Mouse (Mus musculus): ENCODE measurements around the gene Qtrt2. TPM values are rescaled to one million over a fixed set of nuclear protein-coding genes. Genes with fewer than 3 reads are reported as not detected.

Qtrt2 gene
- total RNA-seq (2021), result 10 to 100 TPM in 1 of 2 experiments, 1 to 10 TPM in 1; 7.4 to 17.5 TPM
- long read RNA-seq, experiment 1, partial matches to known transcripts, result 2 of 4 reads
- long read RNA-seq, experiment 1, other reads (novel, unspliced or antisense), result 2 of 4 reads
- long read RNA-seq, experiment 2, partial matches to known transcripts, result 0 of 5 reads
- long read RNA-seq, experiment 2, other reads (novel, unspliced or antisense), result 4 of 5 reads

- no peak for DNase-seq
These were observed at the start of gene Qtrt2 for GRCm38 (mm10) chr16:43926341-43926859. Gene Qtrt2 (minus strand): TSS chr16:43926809.

GRCm38 (mm10) chr16:43973606-43974220, 47.1 kb upstream of the Qtrt2 start:
- DNase-seq, result no peak

DNA sequence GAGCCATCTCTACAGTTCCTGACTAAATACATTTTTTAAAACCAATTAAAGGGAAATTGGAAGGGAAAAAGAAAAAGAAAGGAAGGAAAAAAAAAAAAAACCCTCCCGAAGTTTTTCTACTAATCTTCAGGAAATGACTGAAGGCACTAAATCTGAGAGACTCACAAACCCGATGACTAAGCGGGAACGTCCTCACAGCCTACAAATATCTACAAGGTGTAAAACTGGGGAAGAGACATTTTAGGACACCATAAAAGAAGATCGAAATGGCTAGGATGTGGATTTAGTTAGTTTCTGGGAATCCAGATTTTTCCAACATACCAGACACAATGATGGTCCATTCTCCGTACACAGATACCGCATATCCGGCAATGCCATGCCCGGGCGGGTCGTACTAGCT, 46.5 kb upstream of the Qtrt2 start:
- no peak for DNase-seq

DNA sequence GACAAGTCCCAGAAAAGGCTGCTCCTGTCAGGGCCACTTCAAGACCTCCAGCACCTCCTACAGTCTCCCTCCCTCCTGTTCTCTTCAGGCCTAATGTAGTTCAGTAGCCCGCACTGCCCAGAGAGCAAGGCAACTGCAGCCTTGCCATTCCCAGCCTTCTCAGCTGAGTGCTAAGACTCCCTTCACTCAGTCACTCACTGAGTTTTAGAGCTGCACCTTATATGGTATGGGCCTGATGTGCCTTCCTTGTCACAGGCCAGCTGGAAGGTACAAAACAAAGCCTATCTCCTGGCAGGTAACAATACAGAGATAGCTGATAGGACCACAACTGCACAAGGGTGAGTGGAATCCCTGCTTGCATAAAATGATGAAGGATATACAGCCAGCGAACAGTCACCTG, 45.8 kb upstream of the Qtrt2 start:
- no peak for DNase-seq

DNA sequence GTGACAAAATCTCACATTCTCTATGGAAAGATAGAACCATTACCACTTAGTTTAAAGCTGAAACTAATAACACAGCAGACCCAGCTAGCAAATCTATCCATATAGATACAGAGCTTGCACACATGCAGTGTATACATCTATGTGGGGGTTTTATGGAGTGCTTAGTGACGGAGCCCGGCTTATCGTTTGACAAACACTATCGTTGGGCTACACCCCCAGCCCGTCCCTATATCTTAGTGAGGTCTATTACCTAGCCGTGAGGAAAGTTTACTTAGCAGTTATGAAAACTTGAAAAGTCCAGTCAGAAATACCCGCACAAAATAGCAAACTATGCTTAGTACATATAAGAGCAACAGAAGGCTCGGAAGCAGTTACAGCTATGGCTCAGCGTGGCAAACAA, 45.1 kb upstream of the Qtrt2 start:
- DNase-seq, result no peak

DNA sequence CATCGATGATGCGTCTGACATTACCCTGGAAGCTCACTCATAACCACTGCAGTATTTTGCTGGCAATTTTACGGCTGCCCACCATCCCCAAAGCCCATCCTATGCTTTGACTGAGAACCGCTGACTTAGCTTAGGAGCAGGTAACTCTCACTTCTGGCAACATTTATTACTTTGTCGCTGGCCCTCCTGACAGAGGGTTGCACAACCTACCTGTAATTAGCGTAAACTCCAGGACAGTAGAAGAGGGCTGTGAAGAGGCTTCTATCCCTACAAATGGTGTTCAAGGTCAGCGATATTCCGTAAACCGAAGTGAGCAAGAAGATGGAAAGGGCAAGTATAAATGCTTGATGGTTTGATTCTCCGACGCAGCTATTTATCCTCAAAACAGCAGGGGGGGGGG, 44.6 kb upstream of the Qtrt2 start:
- DNase-seq, result no peak

DNA sequence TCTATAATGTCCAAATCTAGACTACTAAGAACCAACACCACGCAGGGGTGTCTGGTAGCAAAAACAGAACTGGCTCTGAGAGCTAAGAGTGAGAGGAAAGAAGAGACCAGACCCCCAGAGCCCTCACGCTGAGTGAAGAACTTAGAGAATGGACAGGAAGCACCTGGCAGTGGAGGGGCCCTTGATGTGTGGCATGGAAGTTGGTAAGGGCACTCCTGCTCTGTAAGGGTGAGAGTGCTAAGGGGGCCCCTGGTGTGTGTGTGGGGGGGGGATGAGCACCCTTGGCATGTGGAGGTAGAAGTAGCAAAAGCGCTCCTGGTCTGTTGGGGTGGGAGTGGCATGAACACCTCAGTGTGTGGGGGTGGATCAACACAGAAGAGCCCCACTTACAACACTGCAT, 43.8 kb upstream of the Qtrt2 start:
- no peak for DNase-seq

GRCm38 (mm10) chr16:43965781-43966389, 39.3 kb upstream of the Qtrt2 start:
- no peak for DNase-seq

GRCm38 (mm10) chr16:43963780-43964179, 37.2 kb upstream of the Qtrt2 start:
- DNase-seq, result no peak

GRCm38 (mm10) chr16:43963291-43963690, 36.7 kb upstream of the Qtrt2 start:
- no peak for DNase-seq

- DNase-seq, result no peak
These were observed 31.4 kb upstream of the Qtrt2 start for GRCm38 (mm10) chr16:43958038-43958437.

DNA sequence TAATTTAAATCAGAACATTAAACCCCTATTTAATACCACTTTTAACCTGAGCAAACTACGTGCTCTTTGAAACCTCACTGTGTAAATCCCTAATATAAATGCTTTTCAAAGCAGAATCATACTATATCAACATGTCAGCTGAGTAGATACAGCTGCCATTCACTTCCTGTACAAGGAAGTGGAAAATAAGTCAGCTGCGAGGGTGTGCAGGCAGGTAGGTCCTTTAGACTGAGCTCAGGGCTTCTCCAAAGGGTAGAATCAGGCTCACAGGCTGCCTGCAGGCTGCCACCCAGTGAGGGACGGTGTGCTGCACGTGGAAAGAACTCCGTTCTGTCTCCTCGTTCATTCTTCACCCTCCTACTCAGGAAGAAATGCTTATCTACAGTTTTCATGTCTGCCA, 28.3 kb upstream of the Qtrt2 start:
- DNase-seq, result no peak

GRCm38 (mm10) chr16:43951591-43951990, 25.0 kb upstream of the Qtrt2 start:
- DNase-seq, result no peak

DNA sequence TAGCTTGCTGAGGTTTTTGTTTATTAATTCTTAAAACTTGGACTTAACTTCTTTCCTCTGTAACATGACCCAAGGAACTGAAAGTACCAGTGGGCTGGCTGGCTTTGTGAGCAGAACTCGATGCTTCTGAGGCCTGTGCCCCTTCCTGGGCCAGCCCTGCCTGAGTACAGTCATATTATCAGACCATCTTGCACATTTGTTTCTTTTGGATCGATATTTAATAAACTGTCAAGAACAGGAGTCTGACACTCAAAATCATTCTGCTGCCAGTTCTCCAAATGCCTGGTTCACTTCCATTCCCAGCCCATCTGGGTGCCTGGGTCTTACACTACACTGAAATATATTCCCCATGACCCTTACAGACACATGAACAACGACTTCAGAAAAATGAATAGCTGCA, 19.3 kb upstream of the Qtrt2 start:
- DNase-seq, result no peak

DNA sequence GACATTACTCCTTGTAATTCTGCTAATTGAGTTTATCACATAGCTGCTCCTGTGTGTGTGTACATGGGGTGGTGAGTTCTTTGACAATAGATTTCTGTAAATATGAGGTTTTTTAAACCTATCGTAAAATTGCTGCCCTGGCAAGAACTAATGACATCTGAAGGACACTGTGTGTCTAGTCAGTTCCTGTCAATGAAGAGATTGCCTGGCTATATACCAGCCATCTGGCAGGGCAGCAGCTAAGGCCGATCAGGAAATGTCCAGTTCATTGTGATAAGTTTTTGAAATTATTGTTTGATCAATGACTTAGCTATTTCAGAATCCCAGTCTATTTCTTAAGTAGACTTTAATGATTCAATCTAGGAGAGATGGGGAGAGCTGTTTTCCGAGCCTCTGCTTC, 18.7 kb upstream of the Qtrt2 start:
- no peak for DNase-seq

DNA sequence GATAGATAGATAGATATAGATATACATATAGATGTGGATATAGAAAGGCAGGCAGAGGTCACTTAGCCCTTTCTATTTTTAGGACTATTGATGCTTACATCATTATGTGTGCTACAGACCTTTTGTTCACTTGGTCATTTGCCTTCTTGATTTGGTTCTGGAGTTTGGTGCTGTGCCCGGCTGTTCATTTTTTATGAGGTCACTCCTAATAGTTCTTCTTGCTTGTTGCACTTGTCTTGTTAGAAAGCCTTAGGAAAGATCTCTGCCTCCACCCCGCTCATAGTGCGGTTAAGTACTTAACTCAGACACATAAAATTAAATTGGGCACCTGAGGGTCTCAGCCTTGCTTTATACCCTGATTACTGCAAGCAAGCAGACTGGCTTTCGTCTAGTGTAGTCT, 14.2 kb upstream of the Qtrt2 start:
- DNase-seq, result no peak

DNA sequence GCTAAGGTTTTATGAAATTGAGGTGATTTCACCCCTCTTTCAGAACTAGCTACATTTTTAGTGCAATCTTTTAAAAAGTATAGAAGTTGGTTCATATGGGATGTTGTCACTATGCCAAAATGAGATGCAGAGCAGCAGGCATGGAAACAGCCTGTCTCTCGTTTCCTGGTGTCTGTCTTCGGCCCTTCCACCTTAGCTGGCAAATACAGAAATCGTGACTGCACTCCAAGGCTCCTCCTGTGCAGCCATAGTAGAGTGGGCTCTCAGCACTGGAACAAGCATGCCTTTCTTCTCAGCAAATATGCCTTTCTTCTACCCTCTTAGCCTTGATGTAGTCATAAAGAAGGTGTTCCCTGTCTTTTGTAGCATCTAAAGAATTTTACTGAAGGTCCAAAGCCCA, 9.3 kb upstream of the Qtrt2 start:
- no peak for DNase-seq

DNA sequence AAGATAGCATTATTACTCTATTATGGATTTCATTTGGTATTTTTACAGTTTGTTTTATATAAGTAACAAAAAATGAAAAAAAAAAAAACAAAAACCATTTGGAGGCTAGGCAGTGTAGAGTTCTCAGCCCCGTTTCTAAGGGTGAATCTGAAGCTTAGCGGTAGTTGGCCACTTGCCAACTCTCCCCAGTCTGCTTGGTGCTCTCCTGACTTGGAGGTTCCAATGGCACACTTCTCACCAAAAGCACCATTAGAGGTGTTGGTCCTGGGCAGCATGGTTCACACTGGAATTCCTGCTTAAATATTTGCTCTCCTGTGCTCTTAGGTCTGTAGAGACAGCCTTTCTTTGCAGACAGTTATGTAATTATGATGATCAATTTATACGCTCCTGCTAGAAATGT, 8.8 kb upstream of the Qtrt2 start:
- DNase-seq, result no peak

GRCm38 (mm10) chr16:43934856-43935255, 8.2 kb upstream of the Qtrt2 start:
- no peak for DNase-seq

GRCm38 (mm10) chr16:43933041-43933440, 6.4 kb upstream of the Qtrt2 start:
- no peak for DNase-seq

GRCm38 (mm10) chr16:43932319-43932718, 5.7 kb upstream of the Qtrt2 start:
- DNase-seq, result no peak

DNA sequence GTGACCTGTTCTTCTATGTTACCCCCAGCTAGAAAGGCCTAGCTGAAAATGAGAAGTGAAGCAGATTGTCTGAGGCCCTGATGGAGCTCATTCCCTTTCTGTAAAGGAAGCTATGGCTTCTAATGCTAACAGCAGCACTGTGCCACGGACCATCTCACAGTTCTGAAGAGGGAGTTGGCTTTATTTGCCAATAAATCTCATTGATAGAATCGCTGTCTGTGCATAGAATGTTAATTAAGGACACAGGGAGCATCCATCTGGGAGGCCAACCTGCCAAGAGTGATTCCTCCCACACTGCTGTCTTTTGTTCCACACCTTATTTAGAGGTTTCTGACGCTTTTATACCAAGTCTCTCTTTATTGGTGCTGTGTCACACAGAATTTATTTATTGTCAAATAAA, 4.9 kb upstream of the Qtrt2 start:
- DNase-seq, result no peak

DNA sequence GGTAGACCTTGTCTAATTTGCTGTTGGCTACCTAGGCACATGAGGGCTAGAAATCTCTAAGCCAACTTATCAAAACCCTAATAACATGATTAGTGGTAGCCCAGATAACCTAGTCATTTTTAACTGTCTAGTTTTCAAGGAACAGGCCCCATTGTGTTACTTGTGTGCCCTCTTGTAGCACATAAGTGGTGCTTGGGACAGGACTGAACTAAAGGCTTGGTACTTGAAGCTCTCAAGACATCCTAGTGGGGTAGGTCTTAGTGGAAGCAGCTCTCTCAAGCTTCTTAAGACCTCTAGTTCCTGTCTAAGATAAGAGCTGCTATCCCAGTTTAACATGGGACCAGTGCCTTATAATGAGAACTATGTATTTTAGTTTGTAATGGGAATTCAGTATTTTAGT, 4.0 kb upstream of the Qtrt2 start:
- no peak for DNase-seq

GRCm38 (mm10) chr16:43925846-43926245, 763 bp downstream of the Qtrt2 start:
- DNase-seq, result no peak
